ENCODE assay signal across 9 mouse cellular contexts in the genomic region with DNA sequence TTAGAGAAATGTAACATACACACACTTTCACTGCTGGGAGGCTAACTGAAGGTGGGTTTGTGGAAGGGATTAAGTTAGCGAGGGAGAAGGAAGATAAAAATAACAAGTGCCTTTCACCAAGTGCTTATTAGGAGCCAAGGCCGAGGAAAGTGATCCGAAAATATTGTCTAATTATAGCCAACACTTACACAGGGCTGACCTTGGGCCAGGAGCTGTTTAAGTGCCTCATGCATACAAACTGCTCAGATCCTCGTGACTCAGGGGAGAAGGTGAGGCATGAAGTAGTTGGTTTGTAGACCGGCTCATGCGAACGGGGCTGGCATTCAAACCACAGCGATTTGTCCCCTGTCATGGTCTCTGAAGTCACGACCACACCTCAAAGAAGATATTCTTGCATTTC. TPM values are rescaled to one million over a fixed set of nuclear protein-coding genes. Genes with fewer than 3 reads are reported as not detected.
DNase-seq lines count a peak whose midpoint lies in the region; ATAC-seq and TF ChIP-seq lines count a peak whose summit lies in the region.
"Had no signal": no experiment of that assay in that cellular context is flagged by ENCODE, and none has a peak within 500 bp of the region (broad histone marks: within the 10 kb centered on the region; RNA-seq: fewer than 3 reads in every experiment).

No protein-coding gene starts in this region.

- H3K4me3 ChIP-seq in gastrocnemius, adult 2 months: peak overlapping the region; percentile 65
- no peak overlapping the region for H3K4me3 ChIP-seq in CH12.LX (replicated peaks in 1 of 3; ENCODE audit: low read depth in 2 of 3, low read length in 2 of 3, poor library complexity in 1 of 3)
- peak overlapping the region; percentile 33 for H3K4me3 ChIP-seq in heart, embryonic 11.5 days (ENCODE audit: low read depth, low read length)
- no peak overlapping the region for H3K4me3 ChIP-seq in liver, embryonic 12.5 days

- H3K4me2 ChIP-seq in CH12.LX (ENCODE audit: insufficient read depth, low read depth, poor library complexity, severe bottlenecking): peak overlapping the region; percentile 84
- H3K4me2 ChIP-seq in heart, embryonic 11.5 days: peak overlapping the region; percentile 61
- H3K4me2 ChIP-seq in liver, embryonic 12.5 days: peak overlapping the region; percentile 52

- intact Hi-C loops in gastrocnemius, adult 2 months (cut with DNase I): loop anchor here (2.0 kb wide), 1 partner anchor 26 kb away; no protein-coding TSS in a partner anchor
- intact Hi-C loops in gastrocnemius, postnatal 36 days (cut with DNase I): loop anchor here (2.0 kb wide), 1 partner anchor 42 kb away; no protein-coding TSS in a partner anchor

- peaks cover 26% of the 10 kb centered on the region for H3K27me3 ChIP-seq in CH12.LX (replicated peaks)
- H3K27me3 ChIP-seq in heart, embryonic 11.5 days (ENCODE audit: control insufficient read depth, insufficient read depth, low read length): 0 out of 2 replicates have a peak, but pooled peaks cover 4% of the 10 kb centered on the region
- H3K27me3 ChIP-seq in liver, embryonic 12.5 days (replicated peaks): peaks cover 32% of the 10 kb centered on the region

- TF ChIP-seq EP300 in CH12.LX (IDR thresholded peaks at IDR 0.05; ENCODE audit: low read length): no peak

- WGBS in heart, embryonic 11.5 days (ENCODE audit: insufficient replicate concordance): 33% methylated on average over 9 of the region's 9 CpGs
- WGBS in liver, embryonic 12.5 days (ENCODE audit: insufficient replicate concordance): 35% methylated on average over 9 of the region's 9 CpGs

- no peak for TF ChIP-seq CTCF in gastrocnemius, adult 2 months (IDR thresholded peaks at IDR 0.05)
- no peak for TF ChIP-seq CTCF in CH12.LX (conservative IDR thresholded peaks at IDR 0.05 in 1 of 2, IDR thresholded peaks at IDR 0.05 in 1 of 2; ENCODE audit: low read depth in 2 of 2, low read length in 2 of 2)

- no peak for TF ChIP-seq RAD21 in CH12.LX (IDR thresholded peaks at IDR 0.05; ENCODE audit: low read depth, low read length)

- peak; percentile 70 for DNase-seq in gastrocnemius, adult 2 months
- DNase-seq in gastrocnemius, postnatal 36 days: no peak
- no peak for DNase-seq in CH12.LX (ENCODE audit: extremely low read depth)
- no peak for DNase-seq in frontal cortex, postnatal 14 days (ENCODE audit: low spot score in 2 of 2)
- DNase-seq in testis, postnatal 14 days (ENCODE audit: low spot score): no peak
- no peak for DNase-seq in spleen, postnatal 14 days (ENCODE audit: low spot score in 2 of 2)

- ATAC-seq in heart, embryonic 11.5 days (replicated peaks; ENCODE audit: insufficient number of reproducible peaks, low FRiP score, low TSS enrichment): no peak
- no peak for ATAC-seq in liver, embryonic 12.5 days

- H3K4me1 ChIP-seq in CH12.LX (ENCODE audit: control insufficient read depth in 1 of 2, insufficient read depth in 2 of 2): peaks cover 0 to 42% of the 10 kb centered on the region in 2 experiments; a peak in 3 of 4 replicates
- peaks cover 20% of the 10 kb centered on the region for H3K4me1 ChIP-seq in heart, embryonic 11.5 days (ENCODE audit: control insufficient read depth, insufficient read depth, low read length)
- peaks cover 20% of the 10 kb centered on the region for H3K4me1 ChIP-seq in liver, embryonic 12.5 days

- in situ Hi-C loops in CH12.LX (cut with MboI; ENCODE audit: low pct_ligation_motif_present, low pct_unique_long_range_greater_than_20kb, low sequenced_read_pairs): loop anchor here (5.0 kb wide), 1 partner anchor 36 kb away; no protein-coding TSS in a partner anchor

- TF ChIP-seq POLR2A in CH12.LX (IDR thresholded peaks at IDR 0.05; ENCODE audit: low read depth, low read length): no peak

- H3K9me3 ChIP-seq in CH12.LX (replicated peaks; ENCODE audit: low read length): no peaks in the 10 kb centered on the region
- no peaks in the 10 kb centered on the region for H3K9me3 ChIP-seq in heart, embryonic 11.5 days (replicated peaks; ENCODE audit: control insufficient read depth, low read length)
- no peaks in the 10 kb centered on the region for H3K9me3 ChIP-seq in liver, embryonic 12.5 days (replicated peaks)

- no peak overlapping the region for H3K9ac ChIP-seq in CH12.LX (ENCODE audit: insufficient read depth, low read depth)
- peak overlapping the region; percentile 70 for H3K9ac ChIP-seq in heart, embryonic 11.5 days (ENCODE audit: low read depth, low read length)
- H3K9ac ChIP-seq in liver, embryonic 12.5 days: no peak overlapping the region

- H3K79me2 ChIP-seq in CH12.LX (replicated peaks; ENCODE audit: control insufficient read depth, extremely low read depth, insufficient read depth, poor library complexity, severe bottlenecking): no peaks in the 10 kb centered on the region

- dilution Hi-C loops in CH12.LX (cut with MboI; ENCODE audit: extremely low pct_ligation_motif_present, extremely low pct_unique_long_range_greater_than_20kb, low sequenced_read_pairs): no loop called here

- peak overlapping the region; percentile 97 for H3K27ac ChIP-seq in gastrocnemius, adult 2 months
- no peak overlapping the region for H3K27ac ChIP-seq in CH12.LX (ENCODE audit: insufficient read depth, low read depth)
- H3K27ac ChIP-seq in heart, embryonic 11.5 days (ENCODE audit: low read depth, low read length): peak overlapping the region; percentile 97
- no peak overlapping the region for H3K27ac ChIP-seq in liver, embryonic 12.5 days

- no peaks in the 10 kb centered on the region for H3K36me3 ChIP-seq in CH12.LX (replicated peaks in 1 of 2; ENCODE audit: control insufficient read depth in 1 of 2, insufficient read depth in 1 of 2, low read length in 1 of 2)
- H3K36me3 ChIP-seq in heart, embryonic 11.5 days (ENCODE audit: control insufficient read depth, insufficient read depth, low read length): no peaks in the 10 kb centered on the region
- H3K36me3 ChIP-seq in liver, embryonic 12.5 days: no peaks in the 10 kb centered on the region

TF ChIP-seq in CH12.LX, 34 proteins besides CTCF, POLR2A, EP300 and RAD21:
- TF ChIP-seq JUN (IDR thresholded peaks at IDR 0.05; ENCODE audit: insufficient read depth, low read depth, low read length) (no peak), POLR2AphosphoS2 (IDR thresholded peaks at IDR 0.05; ENCODE audit: low read depth, low read length) (no peak), MEF2A (IDR thresholded peaks at IDR 0.05; ENCODE audit: borderline replicate concordance, low read depth, low read length) (no peak)

RNA-seq across cellular contexts. Expression of gene Nr4a1, which starts 12.8 kb away (rescaled TPM):
- 100 to 1,000 TPM; 143 to 146 TPM for total RNA-seq in gastrocnemius, adult 2 months (2021)
- 100 to 1,000 TPM; 152 to 202 TPM for total RNA-seq in gastrocnemius, postnatal 36 days (2021)
- 0.42 and 0.89 TPM in 2 replicates for total RNA-seq in CH12.LX (2012; rRNA removed)
- 0.57 and 0.60 TPM in 2 replicates for total RNA-seq in CH12.LX (2014; rRNA removed)
- 1.1 and 1.6 TPM in 2 replicates for polyA plus RNA-seq in CH12.LX (2012; ENCODE audit: insufficient read length, low read depth)
- polyA plus RNA-seq in heart, embryonic 11.5 days (2014; fragmentation: Nextera tagmentation; extraction: Ambion mirVana): 7.5 and 8.1 TPM in 2 replicates
- polyA plus RNA-seq in liver, embryonic 12.5 days (2016; fragmentation: Nextera tagmentation; extraction: Ambion mirVana): 0.83 and 1.0 TPM in 2 replicates

RNA-seq across cellular contexts. Expression of gene Grasp, which starts 17.2 kb away (rescaled TPM):
- 1 to 10 TPM; 5.8 to 5.9 TPM for total RNA-seq in gastrocnemius, adult 2 months (2021)
- total RNA-seq in gastrocnemius, postnatal 36 days (2021): 1 to 10 TPM; 5.7 to 6.3 TPM
- total RNA-seq in CH12.LX (2012; rRNA removed) (2.9 and 6.7 TPM in 2 replicates), CH12.LX (2014; rRNA removed) (1.4 and 2.3 TPM in 2 replicates)
- 2.4 TPM in 2 replicates for polyA plus RNA-seq in CH12.LX (2012; ENCODE audit: insufficient read length, low read depth)
- 4.1 TPM in 2 replicates for polyA plus RNA-seq in heart, embryonic 11.5 days (2014; fragmentation: Nextera tagmentation; extraction: Ambion mirVana)
- 0.81 and 1.3 TPM in 2 replicates for polyA plus RNA-seq in liver, embryonic 12.5 days (2016; fragmentation: Nextera tagmentation; extraction: Ambion mirVana)

RNA-seq across cellular contexts. Expression of gene Atg101, which starts 42.8 kb away (rescaled TPM):
- total RNA-seq in gastrocnemius, adult 2 months (2021): 10 to 100 TPM; 23.7 to 32.4 TPM
- total RNA-seq in gastrocnemius, postnatal 36 days (2021): 10 to 100 TPM; 30.6 to 32.6 TPM
- total RNA-seq in CH12.LX (2012; rRNA removed) (56.9 and 58.8 TPM in 2 replicates), CH12.LX (2014; rRNA removed) (61.2 and 61.3 TPM in 2 replicates)
- 49.1 and 55.9 TPM in 2 replicates for polyA plus RNA-seq in CH12.LX (2012; ENCODE audit: insufficient read length, low read depth)
- 49.4 and 50.1 TPM in 2 replicates for polyA plus RNA-seq in heart, embryonic 11.5 days (2014; fragmentation: Nextera tagmentation; extraction: Ambion mirVana)
- 31.5 and 31.7 TPM in 2 replicates for polyA plus RNA-seq in liver, embryonic 12.5 days (2016; fragmentation: Nextera tagmentation; extraction: Ambion mirVana)

RNA-seq across cellular contexts. Expression of gene 6030408B16Rik, which starts 51.8 kb away (rescaled TPM):
- total RNA-seq in gastrocnemius, adult 2 months (2021): under 1 TPM; 0.20 to 0.36 TPM
- under 1 TPM; 0.23 to 0.44 TPM for total RNA-seq in gastrocnemius, postnatal 36 days (2021)
- total RNA-seq in CH12.LX (2012; rRNA removed) (0.13 TPM in 1 of 2 replicates, not detected in the other), CH12.LX (2014; rRNA removed) (0.17 and 0.20 TPM in 2 replicates)
- polyA plus RNA-seq in CH12.LX (2012; ENCODE audit: insufficient read length, low read depth): not detected in 2 replicates
- 1.3 and 2.2 TPM in 2 replicates for polyA plus RNA-seq in heart, embryonic 11.5 days (2014; fragmentation: Nextera tagmentation; extraction: Ambion mirVana)
- 0.17 and 0.19 TPM in 2 replicates for polyA plus RNA-seq in liver, embryonic 12.5 days (2016; fragmentation: Nextera tagmentation; extraction: Ambion mirVana)
- polyA plus RNA-seq: large intestine, adult 2 months had no signal

Comparison
In these comparisons a context has a peak if more than half of its experiments do, and no peak if none do; other contexts are left out.
1. H3K27ac ChIP-seq: peak in gastrocnemius, adult 2 months (single experiment) and heart, embryonic 11.5 days (single experiment); none in CH12.LX (single experiment) and liver, embryonic 12.5 days (single experiment).
2. H3K4me3 ChIP-seq: peak in gastrocnemius, adult 2 months (single experiment) and heart, embryonic 11.5 days (single experiment); none in CH12.LX (0 of 3) and liver, embryonic 12.5 days (single experiment).
3. RNA of gene Nr4a1, which starts 12.8 kb away (total RNA-seq): 152 to 202 TPM in gastrocnemius, postnatal 36 days and 143 to 146 TPM in gastrocnemius, adult 2 months; 0.42 to 0.89 TPM in CH12.LX; every median in the first group is over 10 times any median in the second.
4. Peak in every context shown above with its lines, with median percentiles within 50 percentile points of each other: H3K4me2 ChIP-seq.